Mouse (Mus musculus): ENCODE measurements at regions not wholly inside any gene's neighbourhood (a gene's known extent, or its start where the extent isn't known, plus 50 kb on each side); places are given as distances from the start of the nearest gene placed in this dataset.
A peak's percentile ranks its signal among the peaks of the same experiment; 100 is the strongest.
"Not testable (repeated sequence)": the region's sequence is repeated elsewhere in the genome, so short reads cannot be mapped to it uniquely, and the experiment has no call there.

- DNase-seq = not testable (repeated sequence)
Observed at GRCm38 (mm10) chr3:31708367-31708766, 193.9 kb upstream of the Kcnmb2 start.

- DNase-seq = no peak
Observed at GRCm38 (mm10) chr3:31741289-31741688, 161.0 kb upstream of the Kcnmb2 start.

DNA sequence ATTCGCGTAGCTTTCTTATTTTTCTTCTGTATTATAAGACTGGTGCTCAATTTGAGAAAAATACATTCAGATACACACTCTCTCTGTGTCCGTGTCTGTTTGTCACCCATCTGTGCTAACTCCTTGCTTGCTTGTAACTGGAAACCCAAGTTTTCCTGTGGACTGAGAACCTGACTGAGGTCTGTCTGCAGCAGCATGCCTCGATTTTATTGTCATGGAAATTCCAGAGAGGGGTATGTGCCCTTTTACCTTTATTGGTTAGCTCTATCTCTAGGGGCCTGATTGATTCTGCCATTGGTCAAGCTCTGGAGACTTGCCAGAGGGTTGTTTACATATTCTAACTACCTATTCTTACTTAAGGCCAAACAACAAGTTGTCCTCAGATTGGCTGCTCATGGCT lies 146.4 kb upstream of the Kcnmb2 start:
- DNase-seq = no peak

DNA sequence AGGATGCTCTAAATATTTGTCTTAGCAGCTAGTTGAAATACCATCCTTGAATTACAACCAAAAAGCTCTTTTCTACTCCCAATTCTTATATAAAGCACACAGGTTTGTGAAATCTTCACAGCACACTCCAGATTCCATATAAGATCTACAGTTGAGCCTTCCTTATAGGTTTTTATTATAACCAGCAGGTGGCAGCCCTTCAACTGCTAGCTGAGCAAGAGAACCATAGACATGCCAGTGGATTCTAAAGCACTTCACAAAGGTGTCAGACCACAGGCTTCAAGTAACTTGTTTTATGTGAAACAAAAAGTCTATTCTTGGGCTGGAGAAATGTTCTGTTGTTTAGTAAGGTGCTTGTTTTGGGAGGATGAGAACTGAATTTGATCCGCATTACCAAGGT lies 133.1 kb upstream of the Kcnmb2 start:
- no peak for DNase-seq

DNA sequence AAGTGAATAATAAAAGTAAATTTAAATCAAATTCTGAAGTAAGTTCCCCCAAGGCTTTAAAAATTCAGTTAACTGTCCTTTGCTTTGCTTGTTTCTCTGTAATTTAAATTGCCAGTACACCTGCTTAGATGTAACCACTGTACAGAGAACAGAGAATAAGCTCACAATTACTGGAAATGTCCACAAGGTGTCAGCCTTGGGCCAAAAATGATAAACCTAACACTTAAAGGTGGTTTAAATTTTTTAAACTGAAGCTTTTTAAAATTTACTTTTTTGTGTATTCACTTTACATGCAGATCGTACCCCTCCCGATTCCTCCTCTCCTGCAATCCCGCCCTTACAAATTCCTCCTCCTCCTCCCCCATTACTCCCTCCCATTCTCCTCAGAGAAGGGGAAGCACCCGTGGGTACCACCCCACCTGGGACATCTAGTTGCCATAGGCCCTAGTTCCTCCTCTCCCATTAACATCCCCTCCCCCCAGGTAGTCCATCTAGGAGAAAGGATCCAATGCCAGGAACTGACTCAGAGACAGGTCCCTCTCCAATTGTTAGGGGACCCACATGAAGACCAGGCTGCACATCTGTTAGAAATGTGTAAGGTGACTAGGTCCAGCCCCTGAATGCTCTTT lies 111.9 kb upstream of the Kcnmb2 start:
- DNase-seq = peak; percentile 48

- DNase-seq = no peak
Observed at GRCm38 (mm10) chr3:31793466-31794040, 108.8 kb upstream of the Kcnmb2 start.

DNA sequence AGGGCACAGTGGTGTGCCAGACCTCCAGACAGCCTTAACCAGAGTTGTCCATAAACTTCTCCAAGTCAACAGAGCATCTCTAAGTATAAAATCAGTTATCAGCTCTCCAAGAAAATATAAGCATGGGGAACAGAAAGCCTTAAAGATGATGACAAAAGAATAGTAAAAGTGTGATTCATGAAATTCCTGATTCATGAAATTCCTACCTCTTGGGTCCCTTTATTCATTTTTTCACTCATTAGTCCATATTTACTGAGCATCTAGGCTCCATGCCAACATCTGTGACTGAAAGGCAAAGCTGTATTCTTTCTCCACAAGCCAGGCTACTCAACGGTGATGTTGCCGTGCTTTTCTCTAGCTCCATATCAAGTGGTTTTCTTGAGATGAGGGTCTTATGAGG lies 105.7 kb upstream of the Kcnmb2 start:
- DNase-seq = no peak

DNA sequence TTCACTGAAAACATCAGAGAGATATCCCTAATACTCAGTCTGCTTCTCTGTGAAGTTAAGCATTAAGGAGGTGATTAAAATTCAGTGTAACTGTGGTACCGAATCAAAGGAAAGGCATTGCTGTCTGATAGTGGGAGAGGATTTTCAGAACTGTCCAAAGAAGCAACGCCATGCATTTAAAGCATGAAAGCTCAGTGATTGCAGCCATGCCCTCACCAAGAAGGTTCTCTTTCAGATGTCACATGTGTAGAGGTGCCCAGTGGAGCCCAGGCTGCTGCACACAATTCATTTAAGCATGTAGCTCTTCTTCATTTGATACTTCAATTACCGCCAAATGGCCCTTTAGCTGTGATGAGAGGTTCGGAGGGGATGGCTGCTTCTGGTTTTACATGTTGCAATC lies 103.1 kb upstream of the Kcnmb2 start:
- no peak for DNase-seq

- DNase-seq = no peak
Observed at GRCm38 (mm10) chr3:31804038-31804437, 98.3 kb upstream of the Kcnmb2 start.

DNA sequence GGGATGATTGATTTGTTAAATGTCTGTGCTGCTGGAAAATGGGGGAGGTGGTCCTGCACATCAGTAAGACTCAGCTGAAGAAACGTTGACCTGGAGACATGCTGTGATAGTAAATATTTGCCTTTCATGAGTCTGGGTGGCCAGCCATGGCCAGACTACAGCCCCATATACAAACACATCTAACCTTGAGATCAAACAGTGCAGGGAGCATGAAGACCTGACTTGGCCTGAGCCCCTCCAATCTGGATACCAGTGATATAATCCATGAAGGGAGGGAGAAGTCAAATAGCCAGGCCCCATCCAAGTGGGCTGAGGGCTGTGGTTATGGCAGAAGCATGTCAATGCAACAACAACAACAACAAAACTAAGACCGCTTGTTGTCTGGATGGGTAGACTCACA lies 94.6 kb upstream of the Kcnmb2 start:
- no peak for DNase-seq

DNA sequence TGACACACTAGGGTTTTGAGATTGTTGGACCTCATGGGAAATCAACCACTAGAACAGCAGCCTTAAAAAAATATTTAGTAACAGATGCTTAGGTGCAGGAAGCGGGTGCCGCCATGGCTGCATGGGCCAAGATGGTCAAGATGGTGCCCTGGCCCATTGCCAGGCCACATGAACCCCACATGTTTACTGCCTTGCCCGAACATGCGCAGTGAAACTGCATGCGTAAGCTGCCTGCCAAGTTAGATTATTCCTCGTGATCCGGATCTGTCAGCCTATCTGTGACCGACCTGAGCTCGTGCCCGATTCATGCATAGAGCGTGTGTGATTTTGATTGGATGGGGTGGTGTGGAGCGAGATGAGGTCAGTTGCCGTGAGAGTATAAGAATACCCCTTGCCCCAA lies 93.2 kb upstream of the Kcnmb2 start:
- not testable (repeated sequence) for DNase-seq

GRCm38 (mm10) chr3:31811232-31811631 lies 91.1 kb upstream of the Kcnmb2 start:
- DNase-seq = no peak

- DNase-seq = no peak
Observed at GRCm38 (mm10) chr3:31831913-31832312, 70.4 kb upstream of the Kcnmb2 start.

DNA sequence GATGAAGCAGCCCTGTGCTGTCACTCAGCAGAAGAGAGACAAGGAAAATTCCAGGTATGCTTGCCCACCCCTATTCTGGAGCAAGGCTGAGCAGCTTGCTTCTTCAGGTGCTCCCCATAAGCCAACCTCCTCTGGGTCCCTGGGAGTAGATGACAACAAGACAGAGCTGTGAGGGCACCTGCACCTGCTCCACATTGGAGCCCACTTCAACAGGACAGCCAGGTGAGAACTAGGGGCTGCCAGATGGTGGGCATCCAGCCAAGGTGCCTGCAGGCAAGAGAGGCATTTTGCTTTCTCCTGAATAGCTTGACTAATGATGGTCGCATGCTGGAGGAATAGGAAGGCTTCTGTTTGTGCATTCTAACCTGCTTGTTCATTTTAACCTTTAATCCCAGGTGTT lies 61.1 kb upstream of the Kcnmb2 start:
- no peak for DNase-seq

GRCm38 (mm10) chr3:31847087-31847486 lies 55.2 kb upstream of the Kcnmb2 start:
- no peak for DNase-seq

All from adrenal gland, postnatal 14 days (tissue).